In the genomic region with DNA sequence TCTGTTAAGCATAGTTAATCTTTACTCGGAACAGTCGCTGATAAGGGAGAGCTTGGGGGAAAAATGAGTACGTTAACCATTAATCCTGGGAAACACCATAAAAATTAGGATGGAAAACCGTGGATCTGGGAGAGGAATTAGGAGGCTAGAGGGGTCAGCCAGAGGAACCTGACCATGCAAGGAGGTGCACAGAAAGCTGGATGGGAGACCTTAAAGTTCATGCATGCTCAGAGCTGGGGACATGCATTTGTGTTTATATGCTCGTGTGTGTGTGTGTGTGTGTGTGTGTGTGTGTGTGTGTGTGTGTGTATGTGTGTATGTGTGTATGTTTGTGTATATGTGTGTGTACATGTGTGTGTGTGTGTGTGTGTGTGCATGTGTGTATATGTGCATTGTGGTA, we compare ENCODE assay signal across 10 mouse cellular contexts.
DNase-seq lines count a peak whose midpoint lies in the region; ATAC-seq and TF ChIP-seq lines count a peak whose summit lies in the region.
"Had no signal": no experiment of that assay in that cellular context is flagged by ENCODE, and none has a peak within 500 bp of the region (broad histone marks: within the 10 kb centered on the region; RNA-seq: fewer than 3 reads in every experiment).

No protein-coding gene starts in this region.

- ATAC-seq in forebrain, postnatal 0 days, result no peak
- ATAC-seq in forebrain, embryonic 12.5 days (ENCODE audit: low FRiP score), result no peak
- ATAC-seq in kidney, embryonic 16.5 days (ENCODE audit: low FRiP score, low TSS enrichment), result peak; percentile 52
- no peak for ATAC-seq in embryonic facial prominence, embryonic 15.5 days (ENCODE audit: insufficient number of reproducible peaks, low FRiP score, low TSS enrichment, low read depth)
- no peak for ATAC-seq in liver, postnatal 0 days

- WGBS in forebrain, postnatal 0 days, result 55% methylated on average over 5 of the region's 5 CpGs
- 68% methylated on average over 5 of the region's 5 CpGs for WGBS in forebrain, embryonic 12.5 days
- WGBS in kidney, embryonic 16.5 days, result 16% methylated on average over 5 of the region's 5 CpGs
- WGBS in embryonic facial prominence, embryonic 15.5 days, result 70% methylated on average over 5 of the region's 5 CpGs
- 48% methylated on average over 5 of the region's 5 CpGs for WGBS in liver, postnatal 0 days (ENCODE audit: insufficient replicate concordance)

- TF ChIP-seq EP300 in liver, postnatal 0 days (IDR thresholded peaks at IDR 0.05; ENCODE audit: low read depth), result no peak

- peaks cover 22% of the 10 kb centered on the region; the same call in 1 of the 2 replicates for H3K4me1 ChIP-seq in forebrain, postnatal 0 days (ENCODE audit: insufficient read depth)
- H3K4me1 ChIP-seq in forebrain, embryonic 12.5 days, result peaks cover 46% of the 10 kb centered on the region
- peaks cover 58% of the 10 kb centered on the region for H3K4me1 ChIP-seq in kidney, embryonic 16.5 days (ENCODE audit: insufficient read depth, low read length)
- peaks cover 45% of the 10 kb centered on the region for H3K4me1 ChIP-seq in embryonic facial prominence, embryonic 15.5 days
- peaks cover 20% of the 10 kb centered on the region for H3K4me1 ChIP-seq in liver, postnatal 0 days (ENCODE audit: insufficient read depth)

- peak overlapping the region; percentile 50 for H3K27ac ChIP-seq in forebrain, postnatal 0 days (ENCODE audit: low read depth, low read length)
- H3K27ac ChIP-seq in forebrain, embryonic 12.5 days, result no peak overlapping the region
- peak overlapping the region; percentile 100 for H3K27ac ChIP-seq in kidney, embryonic 16.5 days (ENCODE audit: low read length)
- H3K27ac ChIP-seq in embryonic facial prominence, embryonic 15.5 days (replicated peaks), result peak overlapping the region; percentile 96
- peak overlapping the region; percentile 99 for H3K27ac ChIP-seq in liver, postnatal 0 days (ENCODE audit: low read depth)

- no peak for DNase-seq in forebrain, postnatal 0 days
- DNase-seq in kidney, adult 18-20 months, result no peak
- DNase-seq in liver, postnatal 0 days, result no peak
- DNase-seq in layer of hippocampus, postnatal 14 days (ENCODE audit: low spot score in 2 of 2), result no peak
- DNase-seq in right cerebral cortex, adult 18-20 months, result no peak
- DNase-seq: cerebellum, postnatal 36 days; thymus, adult 18-20 months had no signal

- no peak overlapping the region for H3K9ac ChIP-seq in forebrain, postnatal 0 days
- H3K9ac ChIP-seq in forebrain, embryonic 12.5 days, result no peak overlapping the region
- H3K9ac ChIP-seq in kidney, embryonic 16.5 days (replicated peaks; ENCODE audit: low read length), result no peak overlapping the region
- H3K9ac ChIP-seq in embryonic facial prominence, embryonic 15.5 days, result no peak overlapping the region
- no peak overlapping the region for H3K9ac ChIP-seq in liver, postnatal 0 days (replicated peaks)

- no peak for TF ChIP-seq CTCF in forebrain, postnatal 0 days (IDR thresholded peaks at IDR 0.05; ENCODE audit: low read depth)
- TF ChIP-seq CTCF in liver, postnatal 0 days (IDR thresholded peaks at IDR 0.05; ENCODE audit: low read depth), result no peak

- no peaks in the 10 kb centered on the region for H3K27me3 ChIP-seq in forebrain, postnatal 0 days (ENCODE audit: insufficient read depth, low read length)
- no peaks in the 10 kb centered on the region; the same call in 1 of the 2 replicates for H3K27me3 ChIP-seq in forebrain, embryonic 12.5 days
- H3K27me3 ChIP-seq in kidney, embryonic 16.5 days (ENCODE audit: insufficient read depth, low read length), result no peaks in the 10 kb centered on the region
- H3K27me3 ChIP-seq in embryonic facial prominence, embryonic 15.5 days, result no peaks in the 10 kb centered on the region
- H3K27me3 ChIP-seq in liver, postnatal 0 days (ENCODE audit: insufficient read depth, low read length), result no peaks in the 10 kb centered on the region

- H3K4me2 ChIP-seq in forebrain, postnatal 0 days (ENCODE audit: low read depth), result no peak overlapping the region
- H3K4me2 ChIP-seq in forebrain, embryonic 12.5 days, result no peak overlapping the region
- no peak overlapping the region for H3K4me2 ChIP-seq in kidney, embryonic 16.5 days (replicated peaks; ENCODE audit: low read depth, low read length)
- H3K4me2 ChIP-seq in embryonic facial prominence, embryonic 15.5 days (replicated peaks), result no peak overlapping the region
- no peak overlapping the region for H3K4me2 ChIP-seq in liver, postnatal 0 days (ENCODE audit: low read depth, low read length)

- H3K9me3 ChIP-seq in forebrain, postnatal 0 days (ENCODE audit: low read length), result no peaks in the 10 kb centered on the region
- no peaks in the 10 kb centered on the region for H3K9me3 ChIP-seq in forebrain, embryonic 12.5 days
- H3K9me3 ChIP-seq in kidney, embryonic 16.5 days (ENCODE audit: low read length), result no peaks in the 10 kb centered on the region
- H3K9me3 ChIP-seq in embryonic facial prominence, embryonic 15.5 days (replicated peaks), result no peaks in the 10 kb centered on the region
- H3K9me3 ChIP-seq in liver, postnatal 0 days (ENCODE audit: low read length), result no peaks in the 10 kb centered on the region

- no peak overlapping the region for H3K4me3 ChIP-seq in forebrain, postnatal 0 days (ENCODE audit: low read depth, low read length)
- H3K4me3 ChIP-seq in forebrain, embryonic 12.5 days (replicated peaks), result no peak overlapping the region
- no peak overlapping the region for H3K4me3 ChIP-seq in kidney, embryonic 16.5 days (ENCODE audit: low read length)
- no peak overlapping the region for H3K4me3 ChIP-seq in embryonic facial prominence, embryonic 15.5 days (replicated peaks)
- no peak overlapping the region for H3K4me3 ChIP-seq in liver, postnatal 0 days (ENCODE audit: low read depth, low read length)

- H3K36me3 ChIP-seq in forebrain, postnatal 0 days (ENCODE audit: insufficient read depth), result no peaks in the 10 kb centered on the region
- H3K36me3 ChIP-seq in forebrain, embryonic 12.5 days (replicated peaks), result no peaks in the 10 kb centered on the region
- no peaks in the 10 kb centered on the region for H3K36me3 ChIP-seq in kidney, embryonic 16.5 days (ENCODE audit: insufficient read depth, low read length)
- no peaks in the 10 kb centered on the region for H3K36me3 ChIP-seq in embryonic facial prominence, embryonic 15.5 days
- H3K36me3 ChIP-seq in liver, postnatal 0 days (replicated peaks; ENCODE audit: insufficient read depth, low read length), result no peaks in the 10 kb centered on the region
